Mouse (Mus musculus): ENCODE data around the gene Abhd17c. TPM values are rescaled to one million over a fixed set of nuclear protein-coding genes. Genes with fewer than 3 reads are reported as not detected.

The Abhd17c gene
- polyA plus RNA-seq, 1 experiment, result 57.3 TPM

DNA sequence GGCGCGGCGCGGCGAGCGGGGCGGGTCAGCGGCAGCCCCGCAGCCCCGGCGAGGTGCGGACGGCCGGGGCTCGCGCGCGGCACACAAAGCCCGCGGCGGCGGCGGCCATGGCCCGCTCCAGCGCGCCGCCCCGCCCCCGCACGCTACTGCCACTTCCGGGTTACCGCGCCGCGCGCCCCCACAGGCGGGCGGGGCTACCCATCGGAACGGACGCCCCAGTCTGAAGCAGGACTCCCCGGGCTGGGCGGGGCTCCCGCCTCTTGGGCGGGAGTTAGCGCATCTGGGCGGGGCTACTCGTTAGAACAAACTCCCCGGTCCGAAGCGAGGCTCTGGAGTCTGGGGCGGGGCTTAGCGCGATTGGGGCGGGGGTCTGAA is 254 bp upstream of the Abhd17c start:
- TF ChIP-seq CTCF (IDR thresholded peaks at IDR 0.05; ENCODE audit: low read depth, low read length), result no peak
- no peak for TF ChIP-seq POLR2A (IDR thresholded peaks at IDR 0.05; ENCODE audit: insufficient read depth, low read length)
- TF ChIP-seq EP300 (IDR thresholded peaks at IDR 0.05; ENCODE audit: insufficient read depth, low read depth, low read length), result no peak
- peak overlapping the region; percentile 88 for H3K9ac ChIP-seq (ENCODE audit: low read depth, poor library complexity, severe bottlenecking)
- no peaks in the 10 kb centered on the region for H3K27me3 ChIP-seq (ENCODE audit: control insufficient read depth, insufficient read depth, low read length, poor library complexity, severe bottlenecking)
- H3K4me1 ChIP-seq (ENCODE audit: control insufficient read depth, insufficient read depth, low read length), result peaks cover 7% of the 10 kb centered on the region
- H3K27ac ChIP-seq (ENCODE audit: insufficient read depth, low read length), result no peak overlapping the region
- peaks cover 7% of the 10 kb centered on the region; the same call in 1 of the 2 replicates for H3K36me3 ChIP-seq (ENCODE audit: control insufficient read depth, insufficient read depth, low read length, poor library complexity, severe bottlenecking)
- no peaks in the 10 kb centered on the region for H3K9me3 ChIP-seq (replicated peaks; ENCODE audit: control insufficient read depth, insufficient read depth, low read length, poor library complexity, severe bottlenecking)
- H3K4me3 ChIP-seq (ENCODE audit: low read depth, low read length), result peak overlapping the region; percentile 74

DNA sequence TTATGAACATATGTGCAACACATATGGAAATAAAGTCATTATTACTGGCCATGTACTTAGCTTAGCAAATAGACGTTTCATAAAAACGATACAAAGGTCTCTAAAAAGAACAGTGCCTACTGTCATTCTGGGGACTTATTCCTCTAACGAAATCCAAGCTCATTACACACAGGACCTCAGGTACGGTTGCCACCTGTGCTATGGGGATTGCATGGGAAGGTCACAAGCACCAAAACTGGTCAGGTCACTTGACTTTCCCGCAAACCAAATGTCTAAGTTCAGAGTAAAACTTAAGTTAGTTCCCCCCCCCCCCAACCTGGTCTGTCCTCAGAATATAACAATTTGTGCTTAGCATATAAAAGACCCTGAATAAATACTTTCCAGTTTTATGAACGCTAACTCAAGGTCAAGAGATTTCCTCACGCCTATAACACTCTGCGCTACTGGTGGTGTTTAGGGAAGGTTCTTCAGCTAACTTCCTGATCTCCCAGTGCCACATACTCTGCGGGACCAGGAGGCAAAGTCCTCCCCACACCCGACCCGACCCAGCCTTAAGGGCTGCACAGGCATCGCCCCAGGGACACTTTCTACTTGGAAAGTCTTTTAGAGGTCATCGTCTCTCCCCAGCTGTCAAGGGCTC is 1.2 kb downstream of the Abhd17c start:
- H3K27me3 ChIP-seq (ENCODE audit: control insufficient read depth, insufficient read depth, low read length, poor library complexity, severe bottlenecking), result no peaks in the 10 kb centered on the region
- peaks cover 7% of the 10 kb centered on the region; the same call in 1 of the 2 replicates for H3K36me3 ChIP-seq (ENCODE audit: control insufficient read depth, insufficient read depth, low read length, poor library complexity, severe bottlenecking)
- H3K27ac ChIP-seq (ENCODE audit: insufficient read depth, low read length), result no peak overlapping the region
- peak overlapping the region; percentile 88 for H3K9ac ChIP-seq (ENCODE audit: low read depth, poor library complexity, severe bottlenecking)
- H3K4me1 ChIP-seq (ENCODE audit: control insufficient read depth, insufficient read depth, low read length), result peaks cover 11% of the 10 kb centered on the region
- H3K4me3 ChIP-seq (ENCODE audit: low read depth, low read length), result peak overlapping the region; percentile 74
- TF ChIP-seq EP300 (IDR thresholded peaks at IDR 0.05; ENCODE audit: insufficient read depth, low read depth, low read length) (no peak), CTCF (IDR thresholded peaks at IDR 0.05; ENCODE audit: low read depth, low read length) (no peak), POLR2A (IDR thresholded peaks at IDR 0.05; ENCODE audit: insufficient read depth, low read length) (no peak)
- no peaks in the 10 kb centered on the region for H3K9me3 ChIP-seq (replicated peaks; ENCODE audit: control insufficient read depth, insufficient read depth, low read length, poor library complexity, severe bottlenecking)

DNA sequence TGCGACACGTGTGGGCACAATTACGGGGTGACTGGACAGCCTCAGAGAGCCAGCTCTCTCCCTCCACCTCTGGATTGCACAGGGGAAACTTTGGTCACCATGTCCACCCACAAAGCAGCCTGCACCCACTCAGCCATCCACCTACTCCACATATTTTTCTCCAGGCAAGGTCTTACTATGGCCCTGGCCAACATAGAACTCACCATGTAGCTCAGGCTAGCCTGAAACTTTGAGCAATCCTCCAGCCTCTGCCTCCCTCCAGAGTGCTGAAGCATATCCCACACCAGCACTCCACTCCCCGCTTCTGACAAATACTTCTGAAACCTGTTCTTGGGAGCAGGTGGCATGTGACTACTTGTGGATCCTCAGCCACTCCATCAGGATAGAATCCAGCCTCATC is 1.9 kb downstream of the Abhd17c start:
- Histone ChIP-seq H3K4me3 (ENCODE audit: low read depth, low read length) (no peak overlapping the region), H3K27me3 (ENCODE audit: control insufficient read depth, insufficient read depth, low read length, poor library complexity, severe bottlenecking) (no peaks in the 10 kb centered on the region), H3K9ac (ENCODE audit: low read depth, poor library complexity, severe bottlenecking) (no peak overlapping the region), H3K36me3 (ENCODE audit: control insufficient read depth, insufficient read depth, low read length, poor library complexity, severe bottlenecking) (peaks cover 7% of the 10 kb centered on the region; the same call in 1 of the 2 replicates), H3K9me3 (replicated peaks; ENCODE audit: control insufficient read depth, insufficient read depth, low read length, poor library complexity, severe bottlenecking) (no peaks in the 10 kb centered on the region), H3K4me1 (ENCODE audit: control insufficient read depth, insufficient read depth, low read length) (peaks cover 11% of the 10 kb centered on the region), H3K27ac (ENCODE audit: insufficient read depth, low read length) (no peak overlapping the region)
- TF ChIP-seq POLR2A (IDR thresholded peaks at IDR 0.05; ENCODE audit: insufficient read depth, low read length) (no peak), CTCF (IDR thresholded peaks at IDR 0.05; ENCODE audit: low read depth, low read length) (no peak), EP300 (IDR thresholded peaks at IDR 0.05; ENCODE audit: insufficient read depth, low read depth, low read length) (no peak)

DNA sequence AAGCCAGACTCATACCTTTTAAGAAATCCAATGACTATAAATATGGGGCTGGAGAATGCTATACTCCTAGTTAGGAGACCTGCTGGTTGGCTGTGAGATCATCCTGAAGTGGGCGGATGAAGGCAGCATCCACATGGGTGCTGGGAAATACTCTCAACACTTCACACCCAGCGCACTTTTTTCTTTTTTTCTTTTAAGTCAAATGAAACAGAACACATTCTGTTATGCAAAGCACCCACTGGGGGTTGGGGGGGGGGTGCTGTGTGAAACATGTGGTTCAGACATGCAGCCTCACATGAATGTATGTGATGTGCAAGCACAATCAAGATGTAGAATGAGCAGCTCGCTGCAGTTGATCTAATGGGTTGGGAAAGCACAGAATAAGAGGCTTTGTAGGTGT is 2.8 kb downstream of the Abhd17c start:
- no peak overlapping the region for H3K27ac ChIP-seq (ENCODE audit: insufficient read depth, low read length)
- no peaks in the 10 kb centered on the region for H3K27me3 ChIP-seq (ENCODE audit: control insufficient read depth, insufficient read depth, low read length, poor library complexity, severe bottlenecking)
- no peak for TF ChIP-seq EP300 (IDR thresholded peaks at IDR 0.05; ENCODE audit: insufficient read depth, low read depth, low read length)
- TF ChIP-seq POLR2A (IDR thresholded peaks at IDR 0.05; ENCODE audit: insufficient read depth, low read length), result no peak
- no peak for TF ChIP-seq CTCF (IDR thresholded peaks at IDR 0.05; ENCODE audit: low read depth, low read length)
- no peaks in the 10 kb centered on the region for H3K9me3 ChIP-seq (replicated peaks; ENCODE audit: control insufficient read depth, insufficient read depth, low read length, poor library complexity, severe bottlenecking)
- H3K4me1 ChIP-seq (ENCODE audit: control insufficient read depth, insufficient read depth, low read length), result peaks cover 13% of the 10 kb centered on the region
- no peak overlapping the region for H3K4me3 ChIP-seq (ENCODE audit: low read depth, low read length)
- no peak overlapping the region for H3K9ac ChIP-seq (ENCODE audit: low read depth, poor library complexity, severe bottlenecking)
- H3K36me3 ChIP-seq (ENCODE audit: control insufficient read depth, insufficient read depth, low read length, poor library complexity, severe bottlenecking), result peaks cover 7% of the 10 kb centered on the region; the same call in 1 of the 2 replicates

DNA sequence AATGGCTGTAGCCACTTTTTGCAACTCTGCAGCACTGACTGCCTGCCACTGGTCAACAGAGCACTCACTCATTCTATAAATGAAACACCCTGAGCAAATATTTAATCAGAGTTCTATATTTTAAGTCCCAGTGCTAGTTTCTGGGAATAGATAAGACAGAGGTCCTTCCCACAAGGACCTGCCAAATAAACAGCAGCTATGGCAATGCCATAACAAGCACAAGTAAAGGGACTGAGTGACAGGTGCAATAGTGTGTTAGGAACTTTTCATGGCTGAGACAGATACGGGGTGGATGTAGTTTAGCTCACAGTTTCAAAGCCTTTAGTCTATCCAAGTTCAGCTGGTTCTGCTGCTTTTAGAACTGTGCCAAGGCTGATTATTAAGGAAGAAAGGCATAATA is 3.9 kb downstream of the Abhd17c start:
- Histone ChIP-seq H3K27me3 (ENCODE audit: control insufficient read depth, insufficient read depth, low read length, poor library complexity, severe bottlenecking) (no peaks in the 10 kb centered on the region), H3K4me3 (ENCODE audit: low read depth, low read length) (no peak overlapping the region), H3K36me3 (ENCODE audit: control insufficient read depth, insufficient read depth, low read length, poor library complexity, severe bottlenecking) (peaks cover 7% of the 10 kb centered on the region; the same call in 1 of the 2 replicates), H3K4me1 (ENCODE audit: control insufficient read depth, insufficient read depth, low read length) (peaks cover 16% of the 10 kb centered on the region), H3K9me3 (replicated peaks; ENCODE audit: control insufficient read depth, insufficient read depth, low read length, poor library complexity, severe bottlenecking) (no peaks in the 10 kb centered on the region), H3K9ac (ENCODE audit: low read depth, poor library complexity, severe bottlenecking) (no peak overlapping the region), H3K27ac (ENCODE audit: insufficient read depth, low read length) (no peak overlapping the region)
- no peak for TF ChIP-seq POLR2A (IDR thresholded peaks at IDR 0.05; ENCODE audit: insufficient read depth, low read length)
- TF ChIP-seq CTCF (IDR thresholded peaks at IDR 0.05; ENCODE audit: low read depth, low read length), result no peak
- no peak for TF ChIP-seq EP300 (IDR thresholded peaks at IDR 0.05; ENCODE audit: insufficient read depth, low read depth, low read length)

DNA sequence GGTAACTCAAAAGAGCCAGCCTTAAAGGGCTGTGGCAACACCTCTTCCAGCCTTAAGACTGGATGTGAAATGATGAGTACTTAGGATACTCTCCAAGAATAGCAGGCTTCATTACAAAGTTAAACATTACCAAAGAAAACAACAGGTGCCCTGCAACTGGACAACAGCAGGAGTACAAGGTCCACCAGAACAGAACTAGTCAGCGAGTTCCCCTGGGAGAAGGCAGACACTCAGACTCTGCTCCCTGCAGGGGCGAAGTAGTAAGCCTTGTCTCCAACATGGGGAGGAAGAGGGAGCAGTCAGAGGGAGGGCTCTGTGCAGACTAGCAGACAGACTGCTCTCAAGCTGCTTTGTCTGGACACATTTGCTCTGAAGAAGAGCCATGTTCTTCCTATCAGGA is 6.1 kb downstream of the Abhd17c start:
- H3K9ac ChIP-seq (ENCODE audit: low read depth, poor library complexity, severe bottlenecking), result no peak overlapping the region
- no peak overlapping the region for H3K4me3 ChIP-seq (ENCODE audit: low read depth, low read length)
- no peaks in the 10 kb centered on the region for H3K27me3 ChIP-seq (ENCODE audit: control insufficient read depth, insufficient read depth, low read length, poor library complexity, severe bottlenecking)
- H3K36me3 ChIP-seq (ENCODE audit: control insufficient read depth, insufficient read depth, low read length, poor library complexity, severe bottlenecking), result peaks cover 7% of the 10 kb centered on the region; the same call in 1 of the 2 replicates
- peaks cover 16% of the 10 kb centered on the region for H3K4me1 ChIP-seq (ENCODE audit: control insufficient read depth, insufficient read depth, low read length)
- H3K27ac ChIP-seq (ENCODE audit: insufficient read depth, low read length), result 0 out of 2 replicates have a peak overlapping the region, but pooled peaks have one; percentile 24
- TF ChIP-seq EP300 (IDR thresholded peaks at IDR 0.05; ENCODE audit: insufficient read depth, low read depth, low read length) (no peak), POLR2A (IDR thresholded peaks at IDR 0.05; ENCODE audit: insufficient read depth, low read length) (no peak), CTCF (IDR thresholded peaks at IDR 0.05; ENCODE audit: low read depth, low read length) (no peak)
- H3K9me3 ChIP-seq (replicated peaks; ENCODE audit: control insufficient read depth, insufficient read depth, low read length, poor library complexity, severe bottlenecking), result no peaks in the 10 kb centered on the region

Measured in ES-Bruce4 (cell line).